Mouse (Mus musculus): ENCODE data around the gene Ear1.
"Not testable (repeated sequence)": the region's sequence is repeated elsewhere in the genome, so short reads cannot be mapped to it uniquely, and the experiment has no call there.

DNA sequence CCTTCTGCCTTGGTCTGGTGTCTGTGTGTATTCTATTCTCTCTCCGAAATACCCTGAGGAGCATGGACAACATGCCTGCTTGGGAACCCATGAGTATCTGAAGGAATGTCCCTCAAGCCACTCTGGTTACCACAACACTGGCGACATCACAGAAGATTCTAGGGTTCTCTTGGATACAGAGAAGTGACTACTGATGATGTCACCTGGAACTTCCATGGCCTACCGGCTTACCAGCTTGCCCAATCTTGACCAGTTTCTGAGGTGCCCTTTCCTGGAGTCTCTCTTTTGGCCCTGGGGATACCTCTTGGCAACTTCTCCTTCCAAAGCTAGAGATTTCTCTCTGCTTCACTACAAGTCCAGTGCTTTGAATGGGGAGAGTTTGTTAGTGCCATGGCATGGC is 90.7 kb downstream of the Ear1 start, which contains the start of gene Gm8180:
- TF ChIP-seq POLR2A (IDR thresholded peaks at IDR 0.05; ENCODE audit: insufficient read length, low read depth); POLR2AphosphoS2 (IDR thresholded peaks at IDR 0.05; ENCODE audit: insufficient read length, low read depth); USF1 (IDR thresholded peaks at IDR 0.05; ENCODE audit: low read depth); E2F4 (IDR thresholded peaks at IDR 0.05; ENCODE audit: insufficient read depth); CEBPB (IDR thresholded peaks at IDR 0.05; ENCODE audit: insufficient read depth, poor library complexity, severe bottlenecking); MYOD1 (IDR thresholded peaks at IDR 0.05; ENCODE audit: control insufficient read depth in 1 of 3, insufficient read length in 2 of 3, low read depth in 2 of 3); MAX (IDR thresholded peaks at IDR 0.05; ENCODE audit: low read depth); REST (IDR thresholded peaks at IDR 0.05; ENCODE audit: insufficient read depth, insufficient read length); TCF12 (IDR thresholded peaks at IDR 0.05; ENCODE audit: insufficient read depth, poor library complexity, severe bottlenecking); MYOG (IDR thresholded peaks at IDR 0.05; ENCODE audit: control insufficient read depth in 1 of 3, insufficient read depth in 1 of 3, insufficient read length in 2 of 3, low read depth in 2 of 3); TCF3 (IDR thresholded peaks at IDR 0.05; ENCODE audit: insufficient read length, low read depth): not testable (repeated sequence)
